Mouse (Mus musculus) R1 (cell line): ENCODE measurements around the gene B3galt2.

Experiments used
- DNase-seq: peaks from one replicate; pipeline ENCODE4 v3.0.0-alpha.2; 2018; ENCODE audit warnings: low read depth, low spot score

Gene B3galt2

GRCm38 (mm10) chr1:143640650-143641407 is at the start of gene B3galt2:
Gene B3galt2, plus strand, starts transcription at chr1:143640664.
- DNase-seq, result peak; percentile 8

GRCm38 (mm10) chr1:143596864-143597263 is 43.6 kb upstream of the B3galt2 start:
- DNase-seq, result no peak

- DNase-seq, result no peak
Observed at GRCm38 (mm10) chr1:143608911-143609310, 31.6 kb upstream of the B3galt2 start.

- DNase-seq, result peak; percentile 25
Observed at GRCm38 (mm10) chr1:143612901-143613300, 27.6 kb upstream of the B3galt2 start.

GRCm38 (mm10) chr1:143619760-143620159 is 20.7 kb upstream of the B3galt2 start:
- no peak for DNase-seq

- no peak for DNase-seq
Observed at GRCm38 (mm10) chr1:143621930-143622329, 18.5 kb upstream of the B3galt2 start.

GRCm38 (mm10) chr1:143622634-143623033 is 17.8 kb upstream of the B3galt2 start:
- DNase-seq, result no peak

GRCm38 (mm10) chr1:143631337-143631736 is 9.1 kb upstream of the B3galt2 start:
- DNase-seq, result no peak

GRCm38 (mm10) chr1:143632361-143632760 is 8.1 kb upstream of the B3galt2 start:
- no peak for DNase-seq

- DNase-seq, result no peak
Observed at GRCm38 (mm10) chr1:143632854-143633587, 7.4 kb upstream of the B3galt2 start.

GRCm38 (mm10) chr1:143644221-143644620 is 3.8 kb downstream of the B3galt2 start:
- peak; percentile 71 for DNase-seq

- DNase-seq, result no peak
Observed at GRCm38 (mm10) chr1:143645386-143645785, 4.9 kb downstream of the B3galt2 start.

- DNase-seq, result no peak
Observed at GRCm38 (mm10) chr1:143646219-143646618, 5.8 kb downstream of the B3galt2 start.

- no peak for DNase-seq
Observed at GRCm38 (mm10) chr1:143650317-143650716, 9.9 kb downstream of the B3galt2 start.

- DNase-seq, result no peak
Observed at GRCm38 (mm10) chr1:143653646-143654045, 13.2 kb downstream of the B3galt2 start.

GRCm38 (mm10) chr1:143663197-143663596 is 22.7 kb downstream of the B3galt2 start:
- no peak for DNase-seq

- DNase-seq, result peak; percentile 58
Observed at GRCm38 (mm10) chr1:143664786-143665185, 24.3 kb downstream of the B3galt2 start.

- DNase-seq, result no peak
Observed at GRCm38 (mm10) chr1:143675734-143676361, 35.4 kb downstream of the B3galt2 start.

- DNase-seq, result no peak
Observed at GRCm38 (mm10) chr1:143681108-143681507, 40.6 kb downstream of the B3galt2 start.

- no peak for DNase-seq
Observed at GRCm38 (mm10) chr1:143684849-143685248, 44.4 kb downstream of the B3galt2 start.

- DNase-seq, result peak; percentile 13
Observed at GRCm38 (mm10) chr1:143701736-143702135, 61.3 kb downstream of the B3galt2 start.

GRCm38 (mm10) chr1:143702141-143702740 is 61.8 kb downstream of the B3galt2 start:
- DNase-seq, result peak; percentile 67
